Mouse (Mus musculus) lung, postnatal 25 days (tissue): ENCODE measurements around the gene Ciao2a.

Source experiments
- DNase-seq: peaks from one replicate; pipeline ENCODE4 v3.0.0; 2022; ENCODE audit warnings: low spot score

Gene Ciao2a

DNA sequence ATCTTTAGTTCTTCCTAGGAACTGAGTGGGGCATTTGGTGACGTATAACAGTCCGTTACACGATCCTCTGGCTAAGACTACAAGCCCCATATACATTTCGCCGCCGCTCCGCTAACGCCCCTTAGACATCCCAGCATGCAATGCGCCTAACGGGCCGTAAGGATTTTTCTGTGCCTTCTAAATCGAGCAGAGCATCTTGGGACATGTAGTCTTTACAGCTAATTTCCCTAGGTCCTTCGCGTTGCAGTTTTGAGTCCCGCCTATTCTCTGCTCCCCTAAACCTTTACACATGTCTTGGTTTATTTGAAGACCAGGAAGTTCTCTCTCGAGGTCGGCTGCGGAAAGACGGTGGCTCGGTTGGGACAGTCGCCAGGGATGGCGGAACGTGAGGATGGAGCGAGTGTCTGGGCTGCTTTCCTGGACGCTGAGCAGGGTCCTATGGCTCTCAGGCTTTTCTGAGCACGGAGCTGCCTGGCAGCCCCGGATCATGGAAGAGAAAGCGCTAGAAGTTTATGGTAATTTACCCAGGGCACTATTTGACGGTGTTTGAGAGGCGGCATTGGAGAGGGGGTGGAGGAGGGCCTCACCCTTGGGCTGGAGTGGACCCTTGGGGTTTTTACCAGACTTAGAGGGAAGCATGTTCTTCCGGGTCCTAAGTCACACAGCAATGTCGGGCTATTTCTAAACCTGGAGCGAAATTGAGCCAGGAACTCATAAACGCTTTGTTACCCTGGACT, at the start of gene Ciao2a, which contains the start of gene Snx1:
Gene Ciao2a (plus strand): TSS at position 156 of the 737 bp plus-strand sequence.
Gene Snx1 (minus strand): TSS at position 132 of the 737 bp plus-strand sequence.
- peak; percentile 98 for DNase-seq

DNA sequence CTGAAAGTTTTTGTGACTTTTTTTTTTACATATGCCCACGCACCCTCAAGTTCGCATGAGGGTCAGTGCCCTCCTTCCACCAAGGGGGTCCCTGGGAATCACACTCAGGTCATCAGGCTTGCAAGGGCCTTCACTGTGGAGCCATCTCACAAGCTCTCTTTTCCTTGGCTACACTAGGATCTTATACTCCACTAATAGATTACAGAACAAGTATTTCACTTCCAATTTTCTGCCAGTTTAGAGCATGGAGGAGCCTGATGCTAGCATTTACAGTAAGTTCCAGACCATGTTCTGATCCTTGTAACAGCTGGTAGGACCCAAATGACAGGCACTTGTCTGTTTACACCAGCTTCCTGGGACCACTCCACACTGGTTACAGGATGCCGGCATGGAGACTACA, 48.3 kb upstream of the Ciao2a start:
- no peak for DNase-seq

DNA sequence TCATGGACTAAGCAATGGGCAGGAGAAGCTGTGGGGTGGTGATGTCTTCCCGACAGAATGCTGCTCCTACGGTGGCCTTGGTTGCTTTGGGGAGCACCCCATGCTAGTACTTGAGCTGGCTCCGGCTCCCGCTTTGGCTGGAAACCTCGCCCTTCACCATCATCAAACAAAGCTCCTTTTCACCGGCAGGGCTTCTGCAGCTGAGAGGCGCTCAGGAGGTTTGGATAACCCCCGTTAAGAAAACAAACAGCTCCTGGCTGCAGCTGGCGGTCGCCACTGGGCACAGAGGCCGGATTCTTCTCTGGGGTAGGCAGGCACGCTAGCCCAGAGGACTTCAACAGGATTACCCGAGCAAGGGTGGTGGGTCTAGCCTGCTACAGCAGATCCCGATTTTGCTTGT, 47.9 kb upstream of the Ciao2a start:
- no peak for DNase-seq

DNA sequence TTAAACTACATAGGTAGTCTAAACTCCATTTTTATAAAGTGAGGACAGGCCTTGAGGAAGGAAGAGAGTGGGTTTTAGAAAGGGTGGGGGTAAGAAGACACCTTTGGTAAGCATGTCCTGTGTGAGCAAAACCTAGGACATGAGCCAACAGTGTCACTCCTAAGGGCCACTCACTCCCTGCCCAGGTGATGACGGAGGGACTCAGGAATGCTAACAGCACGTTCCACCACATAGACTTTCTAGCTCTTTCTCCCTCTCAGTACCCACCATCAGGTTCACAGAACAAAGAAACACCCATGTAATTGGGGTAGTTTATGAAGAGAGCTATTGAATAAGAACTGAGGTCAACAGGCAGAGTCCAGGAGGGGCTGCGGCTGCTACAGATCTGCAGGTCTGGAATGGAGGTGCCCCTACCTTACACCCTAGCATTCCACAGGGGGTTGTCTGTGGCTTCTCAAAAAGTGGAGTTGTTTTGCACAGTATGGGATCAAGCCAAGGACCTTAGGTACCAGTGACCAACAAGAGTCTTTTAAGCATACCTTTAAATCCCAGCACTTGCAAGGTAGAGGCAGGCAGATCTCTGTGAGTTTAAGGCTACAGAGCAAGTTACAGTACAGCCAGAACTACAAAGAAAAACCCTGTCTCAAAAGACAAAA, 45.5 kb upstream of the Ciao2a start:
- peak; percentile 75 for DNase-seq

DNA sequence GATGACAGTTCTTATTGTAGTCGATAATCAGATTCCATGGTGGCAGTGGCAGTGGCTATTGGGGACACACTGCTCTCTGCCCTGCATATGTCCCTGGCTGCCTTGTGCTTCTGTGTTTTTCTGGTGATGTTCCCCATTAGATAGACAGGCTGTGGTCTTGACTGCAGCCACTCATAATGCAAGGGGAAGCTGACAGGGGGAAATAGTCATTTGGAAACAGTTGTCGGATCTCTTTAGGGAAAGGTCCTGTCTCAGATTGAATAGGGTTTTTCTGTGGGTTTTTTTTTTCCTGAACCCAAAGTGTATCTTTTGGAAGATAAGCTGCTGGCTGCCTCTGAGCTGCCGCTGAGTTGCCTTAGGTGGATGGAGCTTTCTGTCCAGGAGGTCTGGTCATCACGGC, 44.4 kb upstream of the Ciao2a start:
- no peak for DNase-seq

DNA sequence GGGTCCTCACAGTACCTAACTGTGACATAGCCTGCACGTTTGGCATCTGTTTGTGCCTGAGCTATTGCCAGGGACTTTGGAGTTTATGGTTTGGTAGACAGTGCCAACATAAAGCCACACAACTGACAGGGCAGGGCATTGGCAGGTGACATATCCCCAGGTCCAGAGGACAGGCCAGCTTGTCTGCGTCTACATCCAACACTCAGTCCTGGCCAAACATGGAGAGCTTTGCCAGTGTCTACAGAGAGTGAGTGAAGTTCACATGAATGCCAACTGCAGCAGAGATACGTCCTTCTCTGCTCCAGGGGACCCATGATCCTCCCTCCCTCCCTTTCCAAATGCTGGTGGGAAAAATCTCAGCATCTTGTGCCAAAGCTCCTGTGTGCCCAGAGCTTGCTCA, 42.2 kb upstream of the Ciao2a start:
- DNase-seq, result no peak

DNA sequence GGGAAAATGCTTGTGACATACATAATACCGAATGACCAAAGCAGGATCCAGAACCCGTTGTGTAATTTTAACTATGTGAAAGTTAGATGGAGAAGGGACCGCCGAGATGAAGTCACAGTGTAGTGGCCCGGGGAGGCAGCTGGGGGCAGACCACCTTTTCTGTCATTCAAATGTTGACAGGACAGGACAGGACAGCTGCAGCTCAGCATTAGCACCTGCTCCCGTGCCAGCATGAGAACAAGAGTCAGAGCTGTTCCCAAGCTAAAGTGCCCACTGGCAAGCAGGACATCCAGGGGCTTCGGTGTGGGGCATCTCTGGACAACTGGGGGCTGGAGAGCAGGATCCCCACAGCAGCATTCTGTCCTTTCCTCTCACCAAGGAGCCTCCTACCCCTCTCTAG, 39.3 kb upstream of the Ciao2a start:
- no peak for DNase-seq

DNA sequence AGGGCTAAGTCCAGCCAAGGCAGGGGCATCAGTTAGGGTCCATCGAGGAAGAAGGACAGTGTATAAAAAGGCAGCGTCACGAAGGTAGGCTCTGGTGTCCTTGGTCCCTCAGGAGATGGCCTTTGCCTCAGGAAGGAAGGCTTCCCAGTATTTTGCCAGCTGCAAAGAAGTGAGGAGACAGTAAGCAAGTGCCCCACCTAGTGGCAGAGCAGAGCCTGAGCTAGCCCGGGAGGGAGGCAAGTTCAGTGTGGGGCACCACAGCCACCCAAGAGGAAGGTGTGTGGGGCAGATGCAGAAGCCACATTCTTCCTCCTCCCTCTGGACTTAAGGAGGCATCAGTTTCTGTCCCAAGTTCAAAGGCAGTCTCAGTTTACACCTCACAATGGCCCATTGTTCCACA, 38.0 kb upstream of the Ciao2a start:
- DNase-seq, result peak; percentile 65

DNA sequence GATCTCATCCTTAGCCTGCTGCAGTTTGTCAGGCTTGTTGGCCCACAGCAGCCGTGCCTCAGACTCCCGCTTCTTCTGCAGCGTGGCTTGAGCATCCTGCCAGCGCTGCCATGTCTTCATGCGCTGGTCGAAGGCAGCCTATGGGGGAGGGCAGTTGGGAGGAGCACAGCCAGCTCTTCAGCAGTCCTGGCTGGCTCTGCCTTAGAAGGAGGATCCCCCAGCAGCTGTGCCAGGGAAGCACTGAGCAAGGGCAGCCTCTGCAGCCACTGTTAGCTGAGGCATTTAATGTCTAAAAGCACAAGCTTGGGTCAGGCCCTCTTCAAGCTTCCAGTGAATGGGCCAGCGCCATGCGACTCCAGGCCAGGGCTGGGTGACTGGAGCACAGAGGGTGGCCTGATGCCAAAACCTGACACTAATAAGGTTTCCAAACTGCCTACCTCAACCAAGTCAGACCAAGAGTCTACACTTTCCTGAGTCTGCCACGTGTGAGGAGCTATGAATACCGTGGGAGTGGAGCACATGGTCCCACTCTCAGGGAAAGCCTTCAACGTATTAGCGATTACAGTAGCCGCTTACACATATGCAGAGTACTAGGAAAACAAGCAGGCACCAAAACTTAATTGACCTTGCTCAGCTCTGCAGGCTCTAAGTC, 35.7 kb upstream of the Ciao2a start:
- no peak for DNase-seq

DNA sequence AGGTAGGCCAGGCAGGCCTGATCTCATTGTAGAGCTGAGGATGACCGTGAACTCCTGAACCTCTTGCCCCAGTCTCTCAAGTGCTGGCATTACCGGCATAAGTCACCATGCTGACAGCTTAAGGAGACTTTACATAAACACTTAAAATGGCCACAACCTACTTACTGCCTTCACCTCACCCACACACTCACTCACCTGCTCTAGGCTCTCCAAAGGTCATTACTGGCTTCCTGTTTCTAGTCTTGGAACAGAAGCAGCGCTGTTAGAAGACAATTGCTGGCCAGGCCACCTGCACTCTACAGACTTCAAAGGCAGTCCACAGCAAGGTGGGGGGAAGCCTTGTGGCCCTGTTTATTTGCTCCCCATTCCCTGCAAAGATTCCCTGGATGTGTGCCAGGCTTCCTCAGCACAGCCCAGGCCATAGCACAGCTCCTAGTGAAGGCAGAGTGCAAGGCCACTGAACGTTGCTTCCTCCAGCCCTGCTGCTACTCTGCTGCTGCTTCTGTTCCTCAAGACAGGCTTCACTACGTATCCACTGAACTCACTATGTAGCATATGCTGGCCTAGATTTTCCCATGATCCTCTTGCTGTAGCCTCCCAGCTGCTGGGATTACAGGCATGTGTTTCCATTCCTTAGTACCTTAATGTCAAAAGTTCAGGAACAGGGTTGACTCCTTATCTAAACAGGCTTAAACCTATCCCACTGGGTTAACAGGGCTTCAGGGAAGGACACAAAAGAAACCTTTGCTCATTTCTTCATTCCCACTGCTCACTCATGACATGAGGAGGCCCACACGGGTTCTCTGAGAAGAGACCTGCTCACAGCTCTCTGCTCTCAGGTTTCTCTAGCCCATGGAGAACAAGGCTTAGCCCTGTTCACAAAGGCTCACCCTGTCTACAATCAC, 34.8 kb upstream of the Ciao2a start:
- peak; percentile 74 for DNase-seq

DNA sequence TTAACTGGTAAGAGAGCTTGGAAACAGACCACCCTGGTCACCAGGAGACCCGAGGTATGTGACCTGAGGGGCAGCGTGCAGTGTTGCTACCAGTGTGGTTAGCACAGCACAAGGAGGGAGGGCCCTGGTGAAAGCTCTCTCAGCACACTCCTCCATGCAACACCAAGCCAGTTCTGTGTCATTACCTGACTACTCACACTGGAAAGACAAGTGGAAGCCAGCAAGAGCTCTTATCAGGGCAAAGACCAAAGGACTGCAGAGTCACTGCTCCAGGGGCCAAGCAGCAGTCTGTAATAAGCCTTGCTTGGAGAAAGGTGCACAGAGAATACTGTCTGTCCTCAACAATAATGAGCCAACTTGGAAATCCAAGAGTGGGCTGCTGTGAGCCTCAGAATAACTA, 33.7 kb upstream of the Ciao2a start:
- DNase-seq, result peak; percentile 50

DNA sequence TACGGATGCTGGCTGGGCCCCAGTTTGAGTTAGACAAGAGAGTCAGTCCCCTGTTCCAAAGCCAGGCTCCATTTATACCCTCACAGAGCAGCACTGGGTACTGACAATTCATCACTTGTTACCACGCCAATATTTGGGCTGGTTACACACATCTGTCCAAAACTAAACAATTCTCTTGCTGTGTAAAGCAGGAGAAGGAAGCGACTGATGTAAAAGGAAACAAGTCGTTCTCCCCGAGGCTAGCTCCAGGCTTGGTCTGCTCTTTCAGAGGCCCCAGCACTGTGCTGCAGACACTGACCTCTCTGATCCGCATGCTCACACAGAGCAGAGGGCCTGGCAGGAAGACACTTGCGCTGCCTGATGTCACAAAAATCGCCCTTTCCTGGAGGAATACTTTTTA, 24.8 kb upstream of the Ciao2a start:
- DNase-seq, result no peak

DNA sequence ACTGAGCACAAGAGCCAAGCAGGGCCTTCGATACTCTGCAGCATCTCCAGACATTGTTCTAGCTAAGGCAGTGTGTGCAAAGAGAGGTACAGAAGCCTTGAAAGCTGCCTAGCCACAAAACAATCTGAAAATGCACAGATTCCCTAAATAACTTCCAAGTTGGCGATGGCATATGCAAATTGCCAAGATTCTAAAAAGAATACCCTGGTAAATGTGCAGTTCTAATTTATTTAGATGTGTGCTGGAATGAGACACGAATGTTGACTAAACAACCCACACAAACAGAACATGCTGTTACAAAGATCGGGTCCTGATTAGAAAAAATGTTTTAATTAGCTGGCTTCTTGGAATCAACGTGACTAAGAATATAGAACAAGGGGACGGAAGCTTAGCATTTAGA, 23.7 kb upstream of the Ciao2a start:
- DNase-seq, result no peak

DNA sequence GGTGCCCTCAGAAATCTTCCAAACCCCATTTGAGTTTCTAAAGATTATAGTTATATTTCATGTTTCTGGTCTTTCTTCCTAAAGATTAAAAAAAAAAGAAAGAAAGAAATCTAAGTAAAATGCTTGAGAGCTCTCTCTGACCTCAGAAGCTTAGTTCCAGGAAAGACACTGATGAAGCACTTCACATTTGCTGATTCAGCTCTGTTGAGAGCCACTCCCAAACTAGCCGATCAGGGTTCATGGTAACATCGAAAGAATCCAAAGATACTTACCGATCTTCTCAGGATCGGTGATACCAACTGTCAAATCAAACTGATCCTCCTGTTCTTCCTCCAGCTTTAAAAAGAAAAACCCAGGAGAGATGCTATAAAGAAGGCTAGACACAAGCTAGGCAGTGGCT, 21.8 kb upstream of the Ciao2a start:
- DNase-seq, result no peak

DNA sequence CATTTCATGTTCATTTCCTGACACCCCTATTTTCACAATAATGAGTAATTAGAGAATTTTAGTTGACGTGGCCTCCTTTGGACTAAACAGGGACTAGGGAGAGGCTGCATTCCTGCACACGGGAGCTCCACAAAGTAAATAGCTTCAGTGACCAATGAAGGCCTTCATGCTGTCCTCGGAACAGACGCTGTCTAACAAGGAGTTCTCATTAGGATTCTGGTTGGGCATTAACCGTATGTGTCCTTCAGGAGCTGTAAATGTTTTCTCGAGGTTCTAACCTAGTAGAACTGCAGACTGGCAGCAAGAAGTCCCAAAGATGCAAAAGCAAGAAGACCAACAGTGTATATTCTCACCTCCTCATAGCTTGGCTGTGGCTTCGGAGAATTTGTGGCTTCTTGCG, 21.2 kb upstream of the Ciao2a start:
- no peak for DNase-seq

DNA sequence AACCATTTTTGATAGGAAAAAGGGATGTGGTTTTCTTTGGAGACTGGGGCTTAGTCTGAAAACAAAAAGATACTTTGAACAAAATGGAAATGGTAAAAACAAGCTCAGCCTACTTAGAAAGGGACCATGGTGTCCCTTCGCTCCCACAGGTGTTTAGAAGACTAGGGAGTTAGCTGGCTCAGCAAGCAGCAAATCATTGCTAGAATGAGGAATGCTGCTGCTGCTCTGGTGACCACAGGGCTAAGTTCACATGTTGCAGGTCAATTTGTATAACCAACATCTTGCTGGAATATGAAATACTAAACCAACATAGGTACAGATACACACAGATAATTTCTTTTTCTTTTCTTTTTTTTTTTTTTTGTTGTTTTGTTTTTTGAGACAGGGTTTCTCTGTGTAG, 16.8 kb upstream of the Ciao2a start:
- DNase-seq, result no peak

DNA sequence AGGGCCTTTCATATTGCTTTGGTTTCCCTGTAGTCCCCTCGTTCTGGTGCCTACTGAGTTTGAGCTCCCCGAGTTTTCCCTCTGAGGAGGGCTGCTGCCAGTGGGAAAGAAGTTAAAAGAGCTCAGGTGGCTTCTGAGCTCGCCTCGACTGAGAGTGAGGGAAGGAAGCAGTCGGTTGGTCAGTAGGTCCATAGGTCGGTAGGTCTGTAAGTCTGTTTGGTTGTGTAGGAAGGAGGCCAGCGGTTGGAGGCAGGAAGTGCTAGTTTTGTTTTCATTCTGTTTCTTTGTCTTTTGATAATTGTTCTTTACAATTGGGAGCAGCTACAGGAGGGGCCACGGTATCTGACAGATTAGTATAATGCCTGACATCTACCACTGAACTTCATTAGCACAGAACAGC, 16.3 kb upstream of the Ciao2a start:
- no peak for DNase-seq

DNA sequence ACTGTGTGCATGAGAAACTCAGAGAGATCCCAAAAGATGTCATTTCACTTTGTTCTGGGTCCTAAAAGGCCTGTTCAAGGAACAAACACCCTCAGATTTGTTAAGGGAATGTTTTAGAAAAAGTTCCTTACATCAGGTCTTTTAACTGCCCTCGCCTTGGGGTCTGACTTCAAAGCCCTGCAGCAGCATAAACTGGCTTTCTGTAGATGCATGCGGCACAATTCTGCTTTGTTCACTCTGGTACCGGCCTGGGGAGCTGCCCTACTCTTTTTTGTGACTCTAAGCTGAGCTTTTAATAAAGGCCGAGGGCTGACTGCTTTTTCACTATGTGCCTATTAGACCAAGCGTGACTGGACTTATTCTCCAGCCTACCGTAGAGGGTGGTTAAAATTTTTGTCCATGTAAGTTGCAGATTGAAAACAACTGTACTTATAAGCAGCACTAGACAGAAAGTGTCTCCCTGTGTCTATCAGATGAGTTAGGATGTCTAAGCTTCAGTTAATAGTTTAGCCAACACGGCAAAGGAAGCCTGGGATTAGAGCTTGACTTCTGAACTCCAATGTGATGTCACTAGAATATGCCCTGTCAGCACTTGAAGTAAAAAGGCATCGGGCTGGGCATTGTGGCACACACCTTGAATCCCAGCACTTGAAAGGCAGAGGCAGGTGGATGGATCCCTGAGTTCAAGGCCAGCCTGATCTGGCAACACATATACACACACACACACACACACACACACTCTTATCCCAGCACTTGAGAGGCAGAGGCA, 15.6 kb upstream of the Ciao2a start:
- no peak for DNase-seq

DNA sequence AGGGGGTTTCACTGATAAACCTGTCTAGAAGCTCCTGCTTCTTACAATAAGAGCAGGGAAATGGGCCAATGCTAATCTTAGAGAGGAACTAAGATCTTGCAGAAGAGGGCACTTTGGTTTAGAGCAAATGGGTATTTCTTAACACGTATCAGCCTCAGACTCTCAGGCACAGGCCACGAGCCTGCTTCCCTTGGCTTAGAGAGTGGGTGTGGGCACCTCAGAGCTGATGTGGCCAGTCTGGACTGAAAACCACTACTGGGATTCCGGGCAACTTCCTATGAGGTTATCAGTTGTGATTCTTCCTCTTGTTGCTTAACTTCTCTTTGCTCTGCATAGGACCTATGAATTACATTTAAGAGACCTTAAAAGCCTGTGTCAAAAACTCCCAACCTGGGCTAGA, 12.1 kb upstream of the Ciao2a start:
- DNase-seq, result peak; percentile 49

DNA sequence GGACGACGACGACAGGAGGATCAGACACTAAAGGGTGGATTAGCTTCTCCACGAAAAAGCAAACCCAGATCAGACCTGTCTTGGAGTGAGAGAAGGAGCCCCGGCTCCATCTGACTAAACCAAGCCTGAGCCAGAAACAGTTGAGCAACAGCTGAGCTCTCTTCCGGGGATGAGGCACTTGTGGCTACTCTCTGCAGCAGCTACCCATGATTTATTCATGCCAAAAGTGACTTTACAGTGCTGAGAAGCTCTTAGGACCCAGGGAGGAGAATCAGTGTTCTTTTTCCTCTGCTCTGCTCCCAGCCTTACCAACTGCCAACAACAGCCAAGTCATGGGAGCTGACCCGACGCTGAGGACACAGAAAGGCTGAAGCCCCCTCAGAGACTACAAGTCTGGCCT, 9.5 kb upstream of the Ciao2a start:
- DNase-seq, result no peak

DNA sequence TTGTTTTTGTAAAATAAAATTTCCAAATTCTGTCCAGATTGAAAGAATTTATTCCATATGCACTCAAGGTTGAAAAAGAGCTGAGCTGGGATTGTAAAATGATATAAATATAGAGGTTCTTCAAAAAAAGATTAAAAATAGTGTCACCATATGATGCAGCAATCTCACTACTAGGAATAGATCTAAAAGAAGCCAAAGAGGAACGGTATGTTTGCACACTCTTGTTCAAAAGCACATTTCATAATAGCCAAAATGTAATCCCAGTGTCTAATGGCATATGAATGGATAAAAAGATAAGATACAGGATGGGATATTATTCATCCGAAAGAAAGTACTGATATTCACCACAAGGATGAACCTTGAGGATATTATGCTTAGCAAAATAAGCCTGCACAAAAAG, 6.9 kb upstream of the Ciao2a start:
- DNase-seq, result no peak

DNA sequence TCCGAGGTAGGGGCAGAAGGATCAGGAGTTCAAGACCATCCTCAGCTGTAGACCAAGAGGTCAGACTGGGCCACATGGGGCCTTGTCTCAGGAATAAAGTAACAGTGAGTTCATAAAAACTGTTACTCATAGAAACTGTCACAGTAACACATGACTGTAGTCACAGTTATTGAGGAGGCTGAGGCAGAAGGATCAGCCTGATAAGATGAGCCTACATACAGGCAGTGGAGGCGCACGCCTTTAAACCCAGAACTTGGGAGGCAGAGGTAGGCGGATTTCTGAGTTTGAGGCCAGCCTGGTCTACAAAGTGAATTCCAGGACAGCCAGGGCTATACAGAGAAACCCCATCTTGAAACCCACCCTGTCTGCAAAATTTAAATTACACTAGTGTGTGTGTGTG, 6.3 kb upstream of the Ciao2a start:
- DNase-seq, result no peak
